Mouse (Mus musculus) liver, adult 2 months (tissue): ENCODE measurements around the gene Tshz2. TPM values are rescaled to one million over a fixed set of nuclear protein-coding genes. Genes with fewer than 3 reads are reported as not detected.
A peak's percentile ranks its signal among the peaks of the same experiment; 100 is the strongest.

ENCODE experiments used
- DNase-seq: peaks from one replicate; pipeline ENCODE4 v3.0.0-alpha.2; 2011; ENCODE audit warnings: low read depth, low spot score; ENCODE audit errors: extremely low read depth
- H3K27ac ChIP-seq: fragments of 200-500 bp; replicated peaks from 2 replicates; pipeline ENCODE4 v1.5.1; 2012; ENCODE audit warnings: low read depth, mild to moderate bottlenecking, control low read depth, inconsistent platforms, low read length; ENCODE audit not compliant: insufficient read depth
- H3K27me3 ChIP-seq: fragments of 200-500 bp; 2 replicates; pipeline ENCODE4 v1.6.1; 2012; ENCODE audit warnings: mild to moderate bottlenecking, moderate library complexity, low read length, inconsistent platforms; ENCODE audit not compliant: control insufficient read depth, insufficient read depth
- H3K36me3 ChIP-seq: fragments of 200-500 bp; 2 replicates; pipeline ENCODE4 v1.6.1; 2012; ENCODE audit warnings: low read length, inconsistent platforms; ENCODE audit not compliant: control insufficient read depth, insufficient read depth
- H3K4me1 ChIP-seq: fragments of 200-500 bp; 2 replicates; pipeline ENCODE4 v1.6.1; 2011; ENCODE audit warnings: low read length; ENCODE audit not compliant: control insufficient read depth, insufficient read depth
- H3K4me3 ChIP-seq: fragments of 200-500 bp; 2 replicates; pipeline ENCODE4 v1.5.1; 2011; ENCODE audit warnings: low read depth, mild to moderate bottlenecking, control low read depth, low read length, moderate library complexity; ENCODE audit not compliant: insufficient read depth
- H3K79me2 ChIP-seq: fragments of 200-500 bp; 2 replicates; pipeline ENCODE4 v1.6.1; 2012; ENCODE audit warnings: inconsistent platforms, mild to moderate bottlenecking, low read length, moderate library complexity; ENCODE audit not compliant: control insufficient read depth, insufficient read depth
- H3K9ac ChIP-seq: fragments of 200-500 bp; 2 replicates; pipeline ENCODE4 v1.6.1; 2012; ENCODE audit warnings: low read depth, mild to moderate bottlenecking, control low read depth, inconsistent platforms, low read length
- CTCF ChIP-seq: fragments of 200-500 bp; IDR thresholded peaks from 2 replicates; pipeline ENCODE4 v1.5.1; 2011; ENCODE audit warnings: low read depth, low read length, control low read depth
- POLR2A ChIP-seq: fragments of 200-500 bp; IDR thresholded peaks from 2 replicates; pipeline ENCODE4 v1.6.1; 2011; ENCODE audit warnings: low read length, control low read depth; ENCODE audit not compliant: insufficient read depth; ENCODE audit errors: extremely low read depth
- WGBS: fragments of 180-500 bp; shearing (Covaris S2); methylation state at CpG from one replicate; pipeline ENCODE4 v1.1.7; 2018; 5-methylcytosine and 5-hydroxymethylcytosine counted together
- polyA plus RNA-seq: library from polyadenylated mRNA; depleted of rRNA; stranded (reverse); fragments of >200 nt; gene quantifications from 2 replicates; pipeline ENCODE4 v1.2.3, GENCODE M21; 2012
- total RNA-seq: library from RNA; depleted of rRNA; stranded (reverse); fragments of >200 nt; gene quantifications from 2 replicates; pipeline ENCODE4 v1.2.3, GENCODE M21; 2014

Gene Tshz2
- total and polyA plus RNA-seq, 2 experiments, result 3.3 to 4.1 TPM

DNA sequence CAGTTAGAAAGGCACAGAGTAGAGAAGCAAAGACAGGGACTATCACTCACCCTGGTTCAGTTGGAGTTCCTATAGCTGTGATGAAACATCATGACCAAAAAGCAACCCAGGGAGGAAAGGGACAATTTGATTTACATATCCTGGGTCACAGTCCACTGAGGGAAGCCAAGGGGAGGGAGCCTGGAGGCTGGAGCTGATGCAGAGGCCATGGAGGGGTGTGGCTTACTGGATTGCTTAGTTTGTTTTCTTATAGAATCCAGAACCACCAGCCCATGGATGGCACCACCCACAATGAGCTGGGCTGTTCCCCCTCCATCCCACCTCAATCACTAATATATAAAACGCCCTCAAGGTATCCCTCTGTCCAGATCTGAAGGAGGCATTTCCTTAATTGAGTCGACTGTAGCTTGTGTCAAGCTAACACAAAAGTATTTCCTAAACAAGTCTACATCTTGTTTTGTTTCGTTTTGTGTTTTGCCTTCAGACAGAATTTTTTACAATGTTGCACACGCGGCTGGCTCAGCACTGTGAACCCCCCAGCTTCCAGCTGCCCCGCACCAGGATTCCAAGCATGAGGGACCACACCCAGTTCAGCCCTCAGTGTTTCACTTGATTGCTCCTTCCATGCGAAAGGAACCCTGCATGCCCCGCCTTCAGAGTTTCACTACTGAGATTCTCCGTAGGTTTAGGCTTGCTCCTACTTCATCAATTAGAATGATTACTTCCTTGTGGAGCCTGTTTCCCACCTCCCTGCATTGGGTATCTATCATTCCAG lies 413.7 kb downstream of the Tshz2 start:
- 93% methylated on average over 9 of the region's 9 CpGs for whole genome bisulfite sequencing
- no peak for DNase-seq
- Histone ChIP-seq H3K4me3 (no peak overlapping the region), H3K79me2 (no peaks in the 10 kb centered on the region), H3K9ac (no peak overlapping the region), H3K36me3 (no peaks in the 10 kb centered on the region), H3K27ac (no peak overlapping the region), H3K4me1 (peaks cover 2% of the 10 kb centered on the region; the same call in 1 of the 2 replicates), H3K27me3 (no peaks in the 10 kb centered on the region)
- TF ChIP-seq POLR2A (no peak), CTCF (no peak)

DNA sequence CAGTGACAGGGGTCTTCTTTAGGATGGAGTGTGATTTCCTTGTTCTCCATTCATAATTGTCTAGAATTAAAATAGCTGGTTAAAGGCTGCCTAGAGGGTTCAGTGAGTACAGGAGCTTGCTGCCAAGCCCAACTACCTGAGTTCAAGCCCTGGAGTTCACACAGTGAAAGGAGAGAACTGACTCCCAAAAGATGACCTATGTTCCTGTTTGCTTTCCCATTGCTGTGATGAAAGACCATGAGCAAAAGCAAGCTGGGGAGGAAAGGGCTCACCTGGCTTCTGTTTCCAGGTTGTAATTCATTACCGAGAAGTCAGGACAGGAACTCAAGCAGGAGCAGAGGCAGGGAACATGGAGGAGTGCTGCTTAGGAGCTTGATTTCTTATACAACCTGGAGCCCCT lies 416.0 kb downstream of the Tshz2 start:
- no peaks in the 10 kb centered on the region for H3K79me2 ChIP-seq
- H3K27me3 ChIP-seq, result no peaks in the 10 kb centered on the region
- H3K9ac ChIP-seq, result no peak overlapping the region
- H3K36me3 ChIP-seq, result no peaks in the 10 kb centered on the region
- TF ChIP-seq POLR2A (no peak), CTCF (no peak)
- WGBS, result 31% methylated on average over 1 of the region's 1 CpGs
- peak; percentile 97 for DNase-seq
- H3K27ac ChIP-seq, result no peak overlapping the region
- no peak overlapping the region for H3K4me3 ChIP-seq
- no peaks in the 10 kb centered on the region for H3K4me1 ChIP-seq

GRCm38 (mm10) chr2:170050651-170051050 lies 417.8 kb downstream of the Tshz2 start:
- no peaks in the 10 kb centered on the region for H3K79me2 ChIP-seq

DNA sequence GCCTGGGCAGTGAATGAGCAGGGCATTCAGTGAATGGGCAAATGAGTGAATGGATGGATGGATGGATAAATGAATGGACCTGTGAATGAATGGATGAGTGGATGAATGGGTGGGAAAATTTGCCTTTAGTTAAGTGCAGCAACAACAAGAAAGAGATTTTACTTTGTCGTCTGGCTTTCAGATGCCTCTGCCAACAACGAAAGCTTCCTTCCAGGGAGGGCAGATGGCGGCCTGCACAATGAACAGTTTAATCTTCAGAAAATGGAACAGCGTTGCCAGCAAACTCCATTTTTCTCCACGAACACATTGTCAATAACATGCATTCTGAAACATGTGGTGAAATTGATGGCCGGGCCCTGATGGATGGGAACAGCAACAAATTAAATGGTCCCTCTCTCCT lies 418.6 kb downstream of the Tshz2 start:
- Histone ChIP-seq H3K9ac (no peak overlapping the region), H3K27ac (no peak overlapping the region), H3K27me3 (no peaks in the 10 kb centered on the region), H3K4me1 (no peaks in the 10 kb centered on the region), H3K36me3 (no peaks in the 10 kb centered on the region), H3K4me3 (no peak overlapping the region), H3K79me2 (no peaks in the 10 kb centered on the region)
- TF ChIP-seq POLR2A, result no peak
- no peak for TF ChIP-seq CTCF
- DNase-seq, result no peak
- WGBS, result 94% methylated on average over 6 of the region's 6 CpGs

More at GRCm38 (mm10) chr2:170050651-170051050, 417.8 kb downstream of the Tshz2 start:
- WGBS, result 62% methylated on average over 5 of the region's 5 CpGs
- Histone ChIP-seq H3K36me3 (no peaks in the 10 kb centered on the region), H3K27me3 (no peaks in the 10 kb centered on the region), H3K9ac (no peak overlapping the region), H3K4me3 (no peak overlapping the region), H3K4me1 (no peaks in the 10 kb centered on the region), H3K27ac (no peak overlapping the region)
- TF ChIP-seq CTCF, result no peak
- no peak for TF ChIP-seq POLR2A
- no peak for DNase-seq

GRCm38 (mm10) chr2:170054943-170055342 lies 422.1 kb downstream of the Tshz2 start:
- no peak for DNase-seq
- Histone ChIP-seq H3K27me3 (no peaks in the 10 kb centered on the region), H3K27ac (no peak overlapping the region), H3K4me3 (no peak overlapping the region), H3K9ac (no peak overlapping the region), H3K36me3 (no peaks in the 10 kb centered on the region), H3K4me1 (no peaks in the 10 kb centered on the region), H3K79me2 (no peaks in the 10 kb centered on the region)
- no peak for TF ChIP-seq POLR2A
- WGBS, result 53% methylated on average over 12 of the region's 12 CpGs

DNA sequence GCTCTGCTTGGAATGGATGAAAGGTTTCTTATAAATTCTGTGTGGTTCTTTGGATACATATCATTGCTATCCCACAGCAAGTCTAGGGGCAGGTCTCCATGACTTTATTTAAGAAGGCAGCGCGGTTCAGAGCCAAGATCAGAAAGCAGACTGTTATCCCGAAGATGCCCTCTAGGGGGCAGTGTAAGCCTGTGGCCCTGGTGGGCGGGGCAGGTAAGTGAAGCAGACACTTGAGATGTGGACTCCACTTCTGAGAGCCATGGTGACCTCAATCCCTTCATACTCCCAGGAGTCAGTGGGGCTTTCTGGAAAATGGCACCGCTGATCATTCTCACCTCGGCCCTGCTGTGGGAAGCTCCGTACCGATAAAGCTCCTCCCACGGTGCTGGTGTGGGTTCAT lies 422.6 kb downstream of the Tshz2 start:
- WGBS, result 61% methylated on average over 9 of the region's 9 CpGs
- H3K9ac ChIP-seq, result no peak overlapping the region
- DNase-seq, result peak; percentile 14

More for the DNA sequence above, 422.6 kb downstream of the Tshz2 start:
- H3K36me3 ChIP-seq, result no peaks in the 10 kb centered on the region
- no peaks in the 10 kb centered on the region for H3K27me3 ChIP-seq
- no peak overlapping the region for H3K4me3 ChIP-seq
- no peaks in the 10 kb centered on the region for H3K79me2 ChIP-seq
- TF ChIP-seq CTCF (peak; percentile 89), POLR2A (no peak)
- no peak overlapping the region for H3K27ac ChIP-seq
- no peaks in the 10 kb centered on the region for H3K4me1 ChIP-seq
